Mouse (Mus musculus) thymus, adult 2 months (tissue): ENCODE measurements around the gene Babam2.

Experiments used
- CTCF ChIP-seq: fragments of 200-500 bp; IDR thresholded peaks from 2 replicates; pipeline ENCODE4 v1.5.1; 2012; ENCODE audit warnings: mild to moderate bottlenecking, control low read depth, low read length, moderate library complexity, borderline replicate concordance; ENCODE audit not compliant: control insufficient read depth, poor library complexity, insufficient read depth; ENCODE audit errors: extremely low read depth
- POLR2A ChIP-seq: fragments of 200-500 bp; IDR thresholded peaks from 2 replicates; pipeline ENCODE4 v1.6.1; 2012; ENCODE audit warnings: mild to moderate bottlenecking, low read length, control low read depth, moderate library complexity; ENCODE audit not compliant: control insufficient read depth, poor library complexity, insufficient read depth; ENCODE audit errors: extremely low read depth

DNA sequence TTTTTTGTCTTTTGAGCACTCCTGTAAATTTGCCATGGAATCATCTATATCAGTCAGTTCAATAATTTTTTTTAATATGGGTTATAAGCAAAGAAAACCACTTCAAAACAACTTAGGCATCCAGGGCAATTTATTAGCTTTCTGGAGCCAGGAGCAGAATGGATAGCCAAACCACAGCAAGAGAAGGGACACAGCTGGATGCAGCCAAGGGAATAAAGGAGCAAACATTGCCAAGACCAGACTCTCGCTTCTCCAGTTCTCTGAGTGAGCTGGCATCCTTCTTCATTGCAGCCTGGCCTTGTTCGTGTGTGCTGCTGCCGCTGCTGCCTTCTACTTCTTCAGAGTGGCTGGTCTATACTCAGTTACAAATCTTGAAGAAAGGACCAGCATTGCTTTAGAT, 190.9 kb downstream of the Babam2 start:
- TF ChIP-seq POLR2A (no peak), CTCF (no peak)
